Mouse (Mus musculus) kidney, postnatal 36 days (tissue): ENCODE results near the gene Plppr2.
A peak's percentile ranks its signal among the peaks of the same experiment; 100 is the strongest.

Experiments
- DNase-seq, 2 experiments: peaks; one replicate each; pipeline ENCODE4 v3.0.0; 2021 to 2022; ENCODE audit warnings: mixed read lengths in 2 of 2

The Plppr2 gene

DNA sequence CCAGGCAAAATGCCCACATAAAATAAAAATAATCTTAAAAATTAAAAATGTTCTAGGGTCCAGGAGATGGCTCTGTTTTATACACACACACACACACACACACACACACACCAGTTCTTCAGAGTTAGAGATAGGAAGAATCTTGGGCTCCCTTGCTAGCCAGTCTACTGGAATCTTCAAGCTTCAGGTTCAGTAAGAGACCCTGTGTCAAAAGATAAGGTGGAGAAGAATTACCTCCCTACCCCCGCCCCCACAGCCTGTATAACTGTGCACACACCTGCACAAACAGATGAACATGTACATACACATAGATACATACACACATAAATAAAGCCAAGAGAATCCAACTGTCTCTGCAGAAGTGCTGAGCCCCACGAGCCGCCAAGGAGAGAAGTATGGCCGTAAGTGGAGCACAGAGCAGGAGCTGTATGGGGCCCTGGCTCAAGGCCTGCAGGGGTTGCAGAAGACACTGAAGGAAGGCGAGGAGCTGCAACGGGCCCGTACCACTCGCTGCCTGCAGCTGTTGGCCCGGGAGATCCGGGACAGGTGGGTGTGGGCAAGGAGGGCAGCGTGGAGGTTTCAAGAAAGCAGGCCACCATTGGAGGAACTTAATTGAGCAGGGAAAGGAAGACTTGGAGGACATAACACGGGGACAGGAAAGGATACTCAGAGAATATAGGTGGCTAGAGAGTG lies 4.2 kb upstream of the Plppr2 start:
- no peak for DNase-seq

DNA sequence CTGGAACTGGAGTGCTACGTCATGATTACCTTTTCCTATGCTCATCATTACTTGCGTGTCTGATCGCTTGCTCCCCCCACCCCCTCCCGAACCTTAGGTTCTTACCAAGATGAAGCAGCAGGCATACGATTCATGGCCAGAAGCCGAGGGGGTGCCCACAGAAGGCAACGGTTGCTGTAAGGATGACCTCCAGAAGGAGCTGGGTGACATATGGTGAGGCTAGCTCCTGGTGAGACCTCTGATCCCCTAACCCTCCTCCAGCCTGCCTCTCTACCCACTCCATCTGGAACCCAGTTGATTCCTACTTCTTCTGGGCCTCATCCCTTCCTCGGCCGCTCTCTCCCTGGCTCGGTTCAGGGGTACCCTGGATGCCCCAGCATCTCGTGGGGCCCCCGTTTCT lies 2.8 kb upstream of the Plppr2 start:
- no peak for DNase-seq

DNA sequence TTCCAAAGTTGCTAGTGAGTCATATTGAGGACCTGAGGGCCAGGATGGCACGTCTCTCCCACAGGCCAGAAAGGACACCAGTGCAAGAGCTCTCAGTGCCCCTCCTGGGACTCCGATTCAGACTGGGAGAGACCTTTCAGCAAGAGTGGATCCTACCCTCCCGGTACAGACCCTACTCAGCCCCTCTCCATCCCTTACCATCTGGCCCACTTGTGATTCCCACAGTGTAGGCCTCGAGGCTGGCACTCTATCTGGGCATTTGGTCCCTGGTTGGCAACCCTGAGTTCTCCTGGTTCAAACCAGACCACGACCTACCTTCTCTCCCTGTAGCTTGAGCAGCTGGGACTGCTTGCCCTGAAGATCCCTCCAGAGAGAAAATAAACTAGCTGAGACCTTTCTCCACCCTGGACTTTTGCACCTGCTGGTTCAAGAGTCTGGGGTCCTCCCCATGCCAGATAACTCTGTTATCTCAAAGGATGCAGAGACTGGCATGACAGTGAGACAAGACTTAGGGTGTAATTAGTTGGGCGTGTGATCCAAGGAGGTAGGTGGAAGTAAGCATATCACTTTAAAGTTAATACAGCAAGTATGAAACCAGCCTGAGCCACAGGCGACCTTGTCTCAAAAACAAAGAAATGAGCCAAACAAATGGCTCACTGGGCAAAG lies 1.2 kb upstream of the Plppr2 start:
- DNase-seq, result no peak

DNA sequence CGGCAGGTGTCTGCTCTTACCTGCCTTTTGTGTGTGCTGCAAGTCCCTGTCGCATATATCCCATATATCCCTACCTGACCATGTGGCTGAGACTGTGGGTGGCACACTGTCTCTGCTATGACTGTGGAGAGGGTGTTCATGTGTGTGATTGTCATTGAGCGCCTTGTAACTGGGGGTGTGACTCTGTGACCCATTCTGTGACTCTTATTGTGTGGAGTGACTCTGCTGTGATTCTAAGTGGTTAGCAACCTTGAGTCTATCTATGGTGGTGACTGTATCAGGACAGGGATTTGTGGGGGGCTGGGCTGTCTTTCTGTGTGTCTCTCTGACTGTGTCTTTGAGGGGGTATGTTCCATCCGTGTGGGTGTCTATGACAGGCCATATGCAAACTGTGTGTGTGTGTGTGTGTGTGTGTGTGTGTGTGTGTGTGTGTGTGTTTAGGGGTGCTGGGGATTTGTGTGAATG lies 910 bp downstream of the Plppr2 start:
- no peak for DNase-seq

DNA sequence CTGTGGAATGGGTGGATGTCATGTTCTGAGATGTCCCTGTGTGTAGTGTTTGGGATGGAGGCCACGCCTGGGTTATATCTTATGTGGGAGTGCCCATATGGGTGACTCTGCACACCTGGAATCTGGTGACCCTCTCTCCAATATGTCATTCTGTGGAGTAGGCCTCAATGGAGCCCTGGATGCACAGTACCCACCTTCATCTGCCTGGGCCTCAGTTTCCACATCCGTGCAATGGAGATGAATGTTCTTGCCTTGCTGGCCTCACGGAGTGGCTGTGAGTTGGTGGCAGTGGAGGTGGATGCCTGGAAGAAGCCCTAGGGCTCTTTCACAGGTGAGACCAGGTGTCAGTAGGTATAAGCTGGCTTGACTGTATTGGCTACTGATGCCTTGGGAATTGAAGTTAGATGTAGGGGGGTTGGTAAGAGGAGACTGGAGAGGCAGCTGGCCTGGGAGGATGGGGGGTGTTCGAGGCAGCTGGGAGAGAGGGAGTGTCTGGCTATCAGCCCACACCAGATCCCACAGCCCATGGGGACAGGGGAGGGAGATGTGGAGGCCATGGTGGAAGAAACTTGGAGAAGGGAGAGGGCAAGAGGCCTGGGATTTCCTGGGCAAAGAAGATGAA lies 1.5 kb downstream of the Plppr2 start:
- no peak for DNase-seq

DNA sequence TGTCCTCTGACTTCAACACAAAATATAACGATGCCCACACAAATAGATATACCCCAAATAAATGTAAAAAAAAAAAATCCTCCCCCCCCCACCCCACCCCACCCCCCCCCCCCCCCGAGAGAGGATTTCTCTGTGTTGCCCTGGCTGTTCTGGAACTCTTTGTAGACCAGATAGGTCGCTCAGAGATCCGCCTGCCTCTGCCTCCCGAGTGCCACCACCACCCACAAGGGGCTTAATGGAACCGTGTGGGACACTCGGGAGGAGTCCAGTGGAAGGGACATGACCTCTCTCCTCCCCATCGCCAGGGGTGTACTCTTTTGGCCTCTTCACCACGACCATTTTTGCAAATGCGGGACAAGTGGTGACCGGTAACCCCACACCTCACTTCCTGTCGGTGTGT lies 6.2 kb downstream of the Plppr2 start:
- no peak for DNase-seq

DNA sequence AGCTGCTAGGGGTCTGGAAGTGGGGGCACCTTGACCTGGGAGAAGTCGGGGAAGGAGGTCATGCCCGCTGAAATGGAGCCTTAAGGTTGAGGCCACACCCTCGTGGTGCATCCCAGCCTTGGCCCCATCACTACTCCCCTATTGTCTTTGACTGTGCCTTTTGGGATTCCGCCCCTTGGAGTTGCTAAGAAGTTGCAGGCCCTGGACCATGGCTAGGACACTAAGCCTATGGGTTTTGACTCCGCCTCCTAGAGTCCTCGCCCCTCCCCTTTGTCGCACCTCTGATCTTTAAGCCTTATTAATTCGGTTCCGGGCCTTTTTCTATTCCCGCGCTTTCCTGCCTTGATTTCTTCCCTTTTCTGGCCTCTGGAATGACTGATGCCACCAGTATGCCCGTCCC lies 6.8 kb downstream of the Plppr2 start:
- DNase-seq, result no peak

DNA sequence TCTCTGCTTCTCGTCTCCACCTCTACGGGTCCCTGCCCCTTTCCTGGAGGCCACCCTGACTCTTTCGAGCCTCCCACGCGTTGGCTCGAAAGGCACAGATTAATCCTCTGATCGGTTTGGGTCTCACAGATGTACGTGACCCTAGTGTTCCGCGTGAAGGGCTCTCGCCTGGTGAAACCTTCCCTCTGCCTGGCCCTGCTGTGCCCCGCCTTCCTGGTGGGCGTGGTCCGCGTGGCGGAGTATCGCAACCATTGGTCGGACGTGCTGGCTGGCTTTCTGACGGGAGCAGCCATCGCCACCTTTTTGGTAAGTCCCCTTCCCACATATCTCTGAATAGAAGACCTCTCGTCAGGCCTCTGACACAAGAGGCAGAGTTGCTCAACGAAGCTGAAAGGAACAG lies 7.4 kb downstream of the Plppr2 start:
- peak in 1 of 2 experiments; percentile 51 for DNase-seq

DNA sequence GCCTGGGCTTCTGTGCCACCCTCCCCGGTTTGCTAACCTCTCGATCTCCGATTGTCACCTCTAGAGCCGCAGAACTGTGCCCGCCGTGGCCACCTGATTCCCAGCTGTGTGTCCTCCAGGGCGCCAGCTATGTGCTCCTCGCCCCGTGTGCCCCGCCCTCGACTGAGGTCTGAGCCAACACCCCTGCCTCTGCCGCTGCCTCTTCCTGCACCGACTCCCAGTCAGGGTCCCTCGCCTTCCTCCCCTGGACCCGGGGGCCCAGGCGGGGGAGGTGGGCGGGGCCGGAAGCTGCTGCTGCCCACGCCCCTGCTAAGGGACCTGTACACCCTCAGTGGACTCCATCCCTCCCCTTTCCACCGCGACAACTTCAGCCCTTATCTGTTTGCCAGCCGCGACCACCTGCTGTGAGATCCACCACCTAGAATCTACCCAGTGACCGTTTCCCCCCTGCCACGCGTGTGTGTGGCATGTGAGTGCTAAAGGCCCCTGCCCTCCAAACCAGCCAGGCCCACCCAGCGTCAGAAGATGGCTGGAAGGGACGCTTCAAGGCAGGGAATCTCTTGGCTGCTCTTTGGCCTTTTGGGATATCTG lies 10.8 kb downstream of the Plppr2 start:
- DNase-seq, result no peak

DNA sequence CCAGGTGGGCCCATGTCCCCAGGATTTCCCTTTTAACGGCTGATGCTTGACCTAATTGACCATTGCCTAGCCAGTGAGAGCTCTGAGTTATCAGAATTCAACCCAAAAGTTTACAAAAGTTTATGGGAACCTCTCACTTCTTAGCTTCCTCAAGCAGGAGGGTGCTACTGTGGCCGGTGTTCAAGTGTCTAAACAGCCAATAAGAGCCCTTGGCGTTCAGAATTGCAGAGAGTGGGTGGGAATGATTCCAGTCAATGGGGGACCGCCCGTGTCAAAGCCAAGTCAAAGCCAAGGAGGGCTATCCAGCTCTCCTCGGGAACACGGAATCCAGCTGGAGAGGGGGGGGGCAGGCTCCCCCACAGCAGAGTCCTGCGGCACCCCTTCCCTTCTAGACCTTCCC lies 11.3 kb downstream of the Plppr2 start:
- DNase-seq, result no peak

DNA sequence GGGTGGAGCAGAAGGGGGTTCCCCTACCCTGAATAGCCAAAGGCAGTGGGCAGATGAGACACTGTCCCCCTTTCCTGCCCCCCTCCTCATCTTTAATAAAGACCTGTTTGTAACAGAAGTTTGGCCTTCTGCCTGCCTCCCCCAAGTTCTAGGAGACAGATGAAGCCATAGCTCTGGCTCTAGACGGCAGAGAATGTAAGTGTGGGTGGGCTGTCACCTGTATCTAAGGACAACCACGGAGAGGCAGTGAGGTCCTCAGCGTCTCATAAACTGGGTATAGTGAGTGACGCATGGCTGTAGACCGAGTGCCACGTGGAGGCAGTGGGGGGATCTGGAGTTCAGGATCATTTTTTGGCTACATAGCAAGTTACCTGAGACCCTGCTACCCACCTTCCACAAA lies 12.0 kb downstream of the Plppr2 start:
- no peak for DNase-seq

DNA sequence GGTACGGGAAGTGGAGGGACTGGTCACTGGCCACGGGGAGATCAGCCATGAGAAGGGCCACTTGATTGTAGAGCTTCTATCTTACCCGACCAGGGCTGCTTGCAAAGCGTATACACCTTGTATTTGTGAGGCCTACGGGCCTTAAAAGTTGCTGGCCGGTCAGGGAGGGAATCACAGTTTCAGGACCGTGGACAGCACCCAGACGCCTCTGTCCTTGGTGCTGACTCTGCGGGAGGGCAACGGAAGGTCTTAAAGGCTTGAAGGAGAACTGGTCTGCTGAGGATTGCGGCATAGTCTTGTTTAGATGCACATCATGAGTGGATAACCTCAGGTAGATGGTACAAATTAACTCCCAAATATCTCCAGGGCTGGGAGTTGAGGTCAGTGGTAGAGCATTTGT lies 13.5 kb downstream of the Plppr2 start:
- DNase-seq, result peak; percentile 46 to 84

DNA sequence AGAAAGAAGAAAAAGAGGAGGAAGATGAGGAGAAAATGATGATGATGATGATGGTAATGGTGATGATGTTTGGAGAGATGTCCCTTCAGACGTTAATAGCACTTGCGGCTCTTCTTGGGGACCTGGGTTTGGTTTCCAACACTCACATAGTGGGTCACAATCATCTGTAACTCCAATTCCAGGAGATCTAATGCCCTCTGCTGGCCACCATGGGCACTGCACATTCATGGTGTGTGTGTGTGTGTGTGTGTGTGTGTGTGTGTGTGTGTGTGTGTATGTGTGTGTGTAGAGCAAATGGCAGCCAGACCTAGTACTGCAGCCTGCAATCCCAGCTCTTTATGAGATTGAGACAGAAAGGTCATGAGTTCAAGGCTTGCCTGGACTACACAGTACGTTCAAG lies 15.1 kb downstream of the Plppr2 start:
- no peak for DNase-seq

DNA sequence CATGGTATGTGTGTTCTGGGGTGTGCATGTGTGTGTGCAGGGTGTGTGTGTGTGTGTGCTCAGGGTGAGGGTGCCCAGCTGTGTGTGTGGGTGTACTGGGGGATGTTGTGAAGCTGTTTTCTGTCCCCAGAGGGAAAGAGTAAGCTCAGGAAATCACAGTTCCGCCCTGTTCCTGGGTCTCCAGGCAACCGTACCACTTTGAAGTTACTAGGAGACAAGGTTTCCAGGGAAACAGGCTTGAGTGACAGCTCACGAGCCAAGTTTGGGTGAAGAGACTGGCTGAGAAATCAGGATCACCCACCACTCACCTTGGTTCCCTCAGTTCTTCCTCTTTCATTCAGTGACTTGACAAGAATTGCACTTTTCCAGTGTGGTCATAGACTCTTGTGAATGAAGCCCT lies 16.8 kb downstream of the Plppr2 start:
- DNase-seq, result no peak

DNA sequence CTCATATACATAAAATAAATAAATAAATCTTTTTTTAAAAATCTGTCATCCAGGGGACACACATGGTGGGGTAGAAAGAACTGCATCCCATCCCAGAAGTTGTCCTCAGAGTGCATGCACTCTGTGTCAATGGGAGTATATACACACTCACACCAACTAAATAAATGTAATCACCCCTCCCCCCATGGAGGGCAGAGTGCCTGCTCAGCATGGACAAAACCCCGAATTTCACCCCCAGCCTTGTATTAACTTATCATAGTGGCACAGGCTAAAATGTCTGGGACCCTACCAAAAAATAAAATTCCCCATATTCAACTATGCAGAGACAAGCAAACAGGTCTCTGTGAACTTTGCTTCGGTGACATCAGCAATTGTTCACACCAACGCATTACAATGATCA lies 17.8 kb downstream of the Plppr2 start:
- DNase-seq, result no peak

DNA sequence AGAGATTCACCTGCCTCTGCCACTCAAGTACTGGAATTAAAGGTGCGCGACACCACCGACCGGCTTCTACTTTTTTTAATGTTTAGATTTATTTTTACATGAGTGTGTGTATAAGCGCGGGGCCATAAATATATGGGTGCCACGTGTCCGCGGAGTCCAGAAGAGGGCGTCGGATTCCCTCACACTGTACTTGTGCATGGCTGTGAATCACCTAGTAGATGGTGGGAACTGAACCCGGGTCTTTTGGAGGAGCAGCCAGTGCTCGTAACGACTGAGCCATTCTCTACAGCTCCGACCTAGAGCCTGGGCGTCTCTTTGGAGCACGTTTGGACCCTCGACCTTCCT lies 18.4 kb downstream of the Plppr2 start:
- DNase-seq, result no peak

DNA sequence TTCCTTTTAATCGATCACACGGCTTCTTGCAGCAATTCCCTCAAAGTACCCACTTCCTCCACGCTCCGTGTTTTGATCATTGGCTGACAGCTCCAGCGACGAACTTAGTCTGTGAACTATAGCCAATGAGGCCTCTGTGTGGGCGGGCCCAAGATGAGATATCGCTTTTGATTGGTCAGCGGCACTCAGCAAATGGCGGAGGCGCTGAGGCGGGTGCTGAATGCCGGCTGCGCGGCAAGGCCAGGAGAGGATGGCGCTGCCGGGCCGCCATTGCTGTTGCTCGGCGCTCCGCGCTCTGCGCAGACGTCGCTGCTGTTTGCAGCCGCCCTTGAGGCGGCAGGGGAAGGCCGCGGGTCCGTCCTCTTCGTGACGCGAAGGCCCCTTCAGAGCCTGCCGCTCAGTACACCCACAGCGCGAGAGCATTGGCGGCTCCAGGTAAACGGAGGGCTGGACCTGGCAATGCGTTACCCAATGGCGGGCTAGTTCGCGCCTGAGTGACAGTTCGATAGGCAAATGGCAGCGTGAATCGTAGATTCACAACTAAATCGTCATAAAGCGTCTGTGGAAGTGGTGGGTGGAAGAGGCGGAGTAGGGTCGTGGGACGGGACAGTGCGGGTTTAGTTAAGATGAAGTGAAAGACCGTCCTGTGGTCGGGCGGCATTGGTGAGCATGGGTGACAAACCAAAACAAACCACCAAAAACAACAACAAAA lies 18.9 kb downstream of the Plppr2 start, which contains the start of gene Swsap1:
TSS of gene Swsap1 (plus strand) at position 186 of the 712 bp plus-strand sequence.
- DNase-seq, result peak; percentile 97 to 99

DNA sequence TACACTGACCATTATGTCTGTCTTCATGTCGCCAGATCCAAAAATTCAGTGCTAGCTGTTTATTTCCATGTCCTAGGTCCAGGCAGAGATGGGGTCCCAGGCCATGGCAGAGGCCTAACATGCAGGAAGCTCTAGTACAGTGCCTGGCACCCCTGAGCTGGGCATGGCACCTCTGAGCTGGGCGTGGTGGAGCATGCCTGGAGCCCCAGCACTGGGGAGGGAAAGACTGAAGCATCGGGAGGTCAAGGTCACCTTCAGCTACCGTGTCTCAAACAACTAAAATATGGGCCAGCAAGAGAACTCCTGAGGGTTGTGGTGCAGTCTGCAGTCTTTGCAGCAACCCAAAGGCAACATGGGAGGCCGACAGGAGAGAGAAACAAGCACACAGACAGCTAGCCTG lies 21.5 kb downstream of the Plppr2 start:
- no peak for DNase-seq

DNA sequence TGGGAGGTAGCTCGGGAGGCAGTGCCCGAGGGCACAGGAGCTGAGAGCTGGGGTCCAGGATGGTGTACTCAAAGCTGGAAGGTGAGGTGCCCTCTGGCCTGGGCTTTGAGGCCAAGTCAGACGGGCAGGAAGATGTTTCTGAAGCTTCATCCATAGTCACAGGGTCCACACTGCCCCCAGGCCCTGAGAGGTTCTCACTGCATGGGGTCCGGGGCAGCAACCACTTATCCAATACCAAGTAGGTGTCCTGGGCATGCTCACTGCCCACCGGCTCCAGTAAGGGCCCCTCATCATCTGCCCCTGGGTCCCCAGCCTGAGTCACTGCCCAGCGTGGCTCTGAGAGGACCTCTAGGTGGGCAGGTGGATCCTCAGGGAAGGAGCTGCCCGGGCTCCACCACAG lies 22.4 kb downstream of the Plppr2 start:
- DNase-seq, result no peak

DNA sequence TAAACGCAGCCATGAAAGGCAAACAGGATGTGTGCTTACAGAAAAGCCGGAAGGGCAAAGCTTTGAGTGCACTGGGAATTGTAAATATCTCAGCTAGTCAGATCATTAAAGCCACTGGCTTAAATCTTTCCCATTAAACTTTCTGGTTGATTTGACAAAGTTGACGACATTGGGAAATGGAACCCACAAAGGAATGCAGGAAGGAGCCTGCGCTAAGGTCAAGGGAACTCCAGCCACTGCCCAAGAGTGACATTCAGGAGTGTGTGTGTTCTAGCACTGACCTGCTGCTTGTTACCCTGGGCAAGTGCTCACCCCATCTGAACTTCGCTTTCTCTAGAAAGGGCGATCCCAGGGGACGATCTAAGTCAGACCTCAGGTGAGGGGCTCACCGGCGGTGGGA lies 23.3 kb downstream of the Plppr2 start:
- peak; percentile 32 to 41 for DNase-seq

DNA sequence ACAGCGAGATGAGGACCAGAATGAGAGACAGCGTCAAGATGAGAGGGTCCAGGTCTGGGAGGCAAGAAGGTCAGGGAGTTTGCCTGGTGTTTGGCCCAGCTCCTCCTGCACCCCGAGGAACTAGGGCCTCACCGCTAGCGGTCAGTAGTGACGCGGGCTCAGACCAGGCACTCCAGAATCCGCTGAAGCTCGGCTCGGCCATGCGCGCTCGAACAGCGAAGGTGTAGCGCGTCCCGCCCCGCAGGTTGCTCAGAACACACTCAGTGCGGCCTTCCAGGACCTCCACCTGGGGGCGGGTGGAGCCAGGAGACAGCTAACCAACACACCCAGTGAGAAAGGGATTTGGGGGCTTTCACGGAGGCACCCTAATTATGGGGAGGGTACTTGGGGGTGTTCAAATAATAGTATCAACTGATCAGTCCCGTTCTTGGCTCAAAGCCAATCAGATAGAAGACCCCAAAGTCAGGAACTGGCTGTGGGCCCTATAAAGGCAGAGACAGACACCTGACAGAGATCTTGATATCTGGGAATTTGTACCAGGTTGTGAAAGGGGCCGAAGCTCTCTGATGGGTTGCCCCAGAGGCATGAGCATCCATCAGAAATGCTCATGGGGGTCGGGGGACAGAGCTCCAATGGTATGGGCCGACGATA lies 23.9 kb downstream of the Plppr2 start:
- peak; percentile 57 to 73 for DNase-seq

DNA sequence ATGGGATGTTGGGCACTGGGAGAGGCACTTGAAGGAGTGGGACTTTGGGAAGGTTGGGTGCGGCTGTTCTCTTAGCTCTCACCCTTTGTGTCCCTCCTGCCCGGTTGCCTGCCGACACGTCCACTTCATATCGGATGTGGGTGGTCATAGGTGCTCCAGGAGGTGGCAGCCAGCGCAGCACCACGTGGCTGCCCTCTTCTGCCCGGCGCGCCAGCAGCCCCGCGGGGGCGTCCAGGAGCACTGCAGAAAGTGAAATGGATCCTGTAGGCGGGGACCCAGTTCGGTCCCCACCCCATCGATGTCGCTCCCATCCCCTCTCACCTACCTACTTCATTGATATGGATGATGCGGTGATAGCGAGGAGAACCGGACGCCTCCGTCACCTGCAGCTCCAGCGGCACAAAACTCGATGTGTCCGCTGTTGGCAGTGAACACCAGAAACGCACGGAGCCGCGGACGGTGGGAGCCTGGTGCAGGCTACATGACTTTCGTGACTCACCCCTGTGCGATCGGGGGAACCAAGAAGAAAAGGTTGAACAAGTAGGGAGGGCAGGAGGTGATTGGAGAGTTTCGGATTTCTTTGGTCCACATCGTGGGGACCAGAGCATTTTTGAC lies 24.6 kb downstream of the Plppr2 start:
- peak in 1 of 2 experiments; percentile 23 for DNase-seq
